Mouse (Mus musculus) limb, embryonic 12.5 days (tissue): ENCODE results near the gene Safb. TPM values are rescaled to one million over a fixed set of nuclear protein-coding genes. Genes with fewer than 3 reads are reported as not detected.

Experiments
- ATAC-seq: fragments of 200-750 bp; cut with Nextera tagmentation; 2 replicates; pipeline ENCODE4 v1.8.0; 2017; ENCODE audit warnings: low read depth, moderate TSS enrichment; ENCODE audit not compliant: insufficient number of reproducible peaks, insufficient read depth, low FRiP score, low TSS enrichment
- H3K27ac ChIP-seq: fragments of 300-500 bp; sonication (generic); 2 replicates; pipeline ENCODE4 v1.5.1; 2016; ENCODE audit warnings: mild to moderate bottlenecking, moderate library complexity
- H3K27me3 ChIP-seq: fragments of 300-500 bp; sonication (generic); 2 replicates; pipeline ENCODE4 v1.6.1; 2016; ENCODE audit warnings: mild to moderate bottlenecking, moderate library complexity
- H3K36me3 ChIP-seq: fragments of 300-500 bp; sonication (generic); 2 replicates; pipeline ENCODE4 v1.6.1; 2016; ENCODE audit warnings: mild to moderate bottlenecking, moderate library complexity
- H3K4me1 ChIP-seq: fragments of 300-500 bp; sonication (generic); replicated peaks from 2 replicates; pipeline ENCODE4 v1.6.1; 2016
- H3K4me2 ChIP-seq: fragments of 300-500 bp; sonication (generic); 2 replicates; pipeline ENCODE4 v1.6.1; 2016; ENCODE audit warnings: mild to moderate bottlenecking, moderate library complexity
- H3K4me3 ChIP-seq: fragments of 300-500 bp; sonication (generic); replicated peaks from 2 replicates; pipeline ENCODE4 v1.5.1; 2016; ENCODE audit warnings: mild to moderate bottlenecking
- H3K9ac ChIP-seq: fragments of 300-500 bp; sonication (generic); replicated peaks from 2 replicates; pipeline ENCODE4 v1.6.1; 2016; ENCODE audit warnings: mild to moderate bottlenecking, moderate library complexity
- H3K9me3 ChIP-seq: fragments of 300-500 bp; sonication (generic); 2 replicates; pipeline ENCODE4 v1.6.1; 2016; ENCODE audit warnings: mild to moderate bottlenecking, moderate library complexity
- WGBS: fragments of 180-500 bp; shearing (Covaris S2); methylation state at CpG from one replicate; pipeline ENCODE4 v1.1.7; 2016; 5-methylcytosine and 5-hydroxymethylcytosine counted together
- polyA plus RNA-seq: library from polyadenylated mRNA; unstranded; fragments of >200 nt; fragmentation: Nextera tagmentation; extraction: Ambion mirVana; gene quantifications from 2 replicates; pipeline ENCODE4 v1.2.1, GENCODE M21; 2016

Gene Safb
- polyA plus RNA-seq, 1 experiment from 2014 or later: 151 TPM

GRCm38 (mm10) chr17:56547116-56547845, 37.3 kb upstream of the Safb start:
- Histone ChIP-seq H3K4me2 (no peak overlapping the region), H3K4me1 (0 out of 2 replicates have a peak, but pooled peaks cover 6% of the 10 kb centered on the region), H3K36me3 (no peaks in the 10 kb centered on the region), H3K27me3 (no peaks in the 10 kb centered on the region), H3K9me3 (no peaks in the 10 kb centered on the region), H3K4me3 (no peak overlapping the region), H3K27ac (no peak overlapping the region), H3K9ac (no peak overlapping the region)
- 70% methylated on average over 17 of the region's 17 CpGs for WGBS
- no peak for ATAC-seq

- Histone ChIP-seq H3K27ac (no peak overlapping the region), H3K4me1 (0 out of 2 replicates have a peak, but pooled peaks cover under 1% of the 10 kb centered on the region), H3K9me3 (no peaks in the 10 kb centered on the region), H3K36me3 (no peaks in the 10 kb centered on the region), H3K27me3 (no peaks in the 10 kb centered on the region), H3K4me2 (no peak overlapping the region), H3K4me3 (no peak overlapping the region), H3K9ac (no peak overlapping the region)
- no peak; the same call in 1 of the 2 replicates for ATAC-seq
- WGBS: 67% methylated on average over 9 of the region's 9 CpGs
Measured at GRCm38 (mm10) chr17:56547846-56548604, 36.6 kb upstream of the Safb start.

- Histone ChIP-seq H3K9ac (no peak overlapping the region; the same call in 1 of the 2 replicates), H3K4me3 (no peak overlapping the region), H3K9me3 (no peaks in the 10 kb centered on the region), H3K27me3 (no peaks in the 10 kb centered on the region), H3K4me2 (no peak overlapping the region), H3K4me1 (no peaks in the 10 kb centered on the region), H3K36me3 (no peaks in the 10 kb centered on the region), H3K27ac (no peak overlapping the region)
- 39% methylated on average over 4 of the region's 4 CpGs for WGBS
- no peak for ATAC-seq
Measured at GRCm38 (mm10) chr17:56548605-56549105, 36.0 kb upstream of the Safb start.

GRCm38 (mm10) chr17:56550784-56551475, 33.7 kb upstream of the Safb start:
- Histone ChIP-seq H3K4me1 (no peaks in the 10 kb centered on the region), H3K9me3 (no peaks in the 10 kb centered on the region), H3K4me3 (no peak overlapping the region), H3K4me2 (no peak overlapping the region), H3K27ac (no peak overlapping the region), H3K36me3 (no peaks in the 10 kb centered on the region), H3K9ac (no peak overlapping the region), H3K27me3 (no peaks in the 10 kb centered on the region)
- no peak for ATAC-seq
- 74% methylated on average over 12 of the region's 12 CpGs for WGBS

- H3K27me3 ChIP-seq: no peaks in the 10 kb centered on the region
- no peaks in the 10 kb centered on the region for H3K4me1 ChIP-seq
- no peak overlapping the region for H3K4me3 ChIP-seq
- H3K9me3 ChIP-seq: no peaks in the 10 kb centered on the region
- H3K9ac ChIP-seq: no peak overlapping the region
- no peak overlapping the region for H3K4me2 ChIP-seq
- H3K27ac ChIP-seq: no peak overlapping the region
- H3K36me3 ChIP-seq: no peaks in the 10 kb centered on the region
- WGBS: 75% methylated on average over 6 of the region's 6 CpGs
- ATAC-seq: no peak
Measured at GRCm38 (mm10) chr17:56551841-56552581, 32.6 kb upstream of the Safb start.

GRCm38 (mm10) chr17:56552781-56553363, 31.8 kb upstream of the Safb start:
- H3K27ac ChIP-seq: no peak overlapping the region
- no peaks in the 10 kb centered on the region for H3K4me1 ChIP-seq
- H3K36me3 ChIP-seq: no peaks in the 10 kb centered on the region
- no peaks in the 10 kb centered on the region for H3K27me3 ChIP-seq
- H3K9me3 ChIP-seq: no peaks in the 10 kb centered on the region
- WGBS: 59% methylated on average over 5 of the region's 5 CpGs
- no peak overlapping the region for H3K4me2 ChIP-seq
- H3K9ac ChIP-seq: no peak overlapping the region
- H3K4me3 ChIP-seq: no peak overlapping the region
- ATAC-seq: no peak

- H3K9me3 ChIP-seq: no peaks in the 10 kb centered on the region
- no peak for ATAC-seq
- no peak within 1 kb of the TSS for H3K9ac ChIP-seq
- no peak within 1 kb of the TSS for H3K27ac ChIP-seq
- no peaks in the 10 kb centered on the region for H3K27me3 ChIP-seq
- no peaks in the 10 kb centered on the region for H3K4me1 ChIP-seq
- H3K36me3 ChIP-seq: no peaks in the 10 kb centered on the region
- H3K4me3 ChIP-seq: no peak within 1 kb of the TSS
- no peak within 1 kb of the TSS for H3K4me2 ChIP-seq
- 72% methylated on average over 20 of the region's 20 CpGs for WGBS
Measured at GRCm38 (mm10) chr17:56554122-56554551, 30.5 kb upstream of the Safb start, which contains the start of gene Gm20219. Gm20219 (minus strand) TSS chr17:56554387.

- Histone ChIP-seq H3K4me3 (no peak overlapping the region), H3K4me2 (no peak overlapping the region), H3K4me1 (no peaks in the 10 kb centered on the region), H3K36me3 (peaks cover 27% of the 10 kb centered on the region), H3K27me3 (no peaks in the 10 kb centered on the region), H3K27ac (no peak overlapping the region), H3K9me3 (no peaks in the 10 kb centered on the region), H3K9ac (no peak overlapping the region)
- 23% methylated on average over 3 of the region's 3 CpGs for whole genome bisulfite sequencing
- peak; percentile 16; the same call in 1 of the 2 replicates for ATAC-seq
Measured at GRCm38 (mm10) chr17:56558448-56558847, 26.2 kb upstream of the Safb start.

GRCm38 (mm10) chr17:56559386-56559785, 25.2 kb upstream of the Safb start:
- no peaks in the 10 kb centered on the region for H3K4me1 ChIP-seq
- no peak for ATAC-seq
- no peaks in the 10 kb centered on the region for H3K27me3 ChIP-seq
- WGBS: 75% methylated on average over 3 of the region's 3 CpGs
- no peak overlapping the region for H3K4me3 ChIP-seq
- H3K9me3 ChIP-seq: no peaks in the 10 kb centered on the region
- H3K9ac ChIP-seq: no peak overlapping the region
- H3K4me2 ChIP-seq: no peak overlapping the region
- H3K27ac ChIP-seq: no peak overlapping the region
- peaks cover 36% of the 10 kb centered on the region for H3K36me3 ChIP-seq

- Histone ChIP-seq H3K36me3 (peaks cover 44% of the 10 kb centered on the region), H3K9ac (no peak overlapping the region), H3K27ac (no peak overlapping the region), H3K4me2 (no peak overlapping the region), H3K27me3 (no peaks in the 10 kb centered on the region), H3K4me1 (no peaks in the 10 kb centered on the region), H3K4me3 (no peak overlapping the region), H3K9me3 (no peaks in the 10 kb centered on the region)
- 65% methylated on average over 1 of the region's 1 CpGs for WGBS
- no peak for ATAC-seq
Measured at GRCm38 (mm10) chr17:56560131-56560530, 24.5 kb upstream of the Safb start.
